Mouse (Mus musculus): Measurements from ENCODE around the gene Gng7. TPM values are rescaled to one million over a fixed set of nuclear protein-coding genes. Genes with fewer than 3 reads are reported as not detected.

The Gng7 gene
- total and polyA plus RNA-seq, 3 experiments, result 0.24 to 0.47 TPM; not detected in 1

DNA sequence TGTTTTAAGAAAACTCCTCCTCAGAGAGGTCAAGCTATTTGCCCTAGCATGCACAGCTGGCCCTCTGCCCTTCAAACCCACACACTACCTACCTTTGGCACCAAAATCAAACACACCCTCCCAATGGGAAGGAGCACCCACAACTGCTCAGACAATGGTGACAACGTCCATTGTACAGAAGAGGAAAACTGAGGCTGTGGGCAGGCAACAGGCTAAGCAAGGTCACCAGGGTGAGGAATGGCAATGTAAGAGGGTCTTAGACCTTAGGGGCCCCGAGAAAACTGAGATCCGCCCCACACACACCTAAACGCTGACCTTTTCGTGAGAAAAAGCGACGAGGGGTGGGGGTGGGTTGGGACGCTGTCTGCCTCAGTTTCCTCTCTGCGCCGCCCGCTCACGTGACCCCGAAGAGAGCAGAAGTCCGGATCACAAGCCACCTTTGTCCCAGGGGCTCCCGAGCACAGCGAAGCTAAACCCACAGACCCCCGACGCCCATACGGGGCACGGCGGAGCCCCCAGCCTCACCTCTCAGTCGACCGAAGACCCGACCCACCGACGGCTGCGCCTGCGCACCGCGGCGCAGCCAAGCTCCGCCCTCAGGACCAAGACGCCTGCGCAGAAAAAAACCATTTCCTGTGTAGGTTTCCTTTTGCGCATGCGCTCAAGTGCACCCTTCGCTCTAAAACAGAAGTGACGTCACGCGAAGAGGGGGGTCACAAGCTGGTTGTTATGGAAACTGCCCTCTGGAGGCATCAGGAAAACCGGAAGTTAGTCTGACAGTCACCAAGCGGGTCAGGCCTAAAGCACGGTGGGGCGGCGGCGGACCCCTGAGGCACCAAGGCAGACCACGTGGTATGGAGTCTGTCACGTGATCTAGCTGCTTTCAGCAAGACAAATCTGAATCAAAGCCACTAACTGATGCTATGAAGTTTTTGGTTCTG is 45.1 kb upstream of the Gng7 start, which contains the start of gene Sgta:
Sgta (minus strand) TSS at position 579 of the 941 bp plus-strand sequence.
- peak; percentile 100 for DNase-seq (ENCODE audit: extremely low read depth)
- Histone ChIP-seq H3K4me1 (ENCODE audit: control insufficient read depth in 1 of 2, insufficient read depth in 2 of 2) (peaks cover 8 to 33% of the 10 kb centered on the region in 2 experiments), H3K9me3 (replicated peaks; ENCODE audit: low read length) (peaks cover 3% of the 10 kb centered on the region), H3K36me3 (replicated peaks in 1 of 2; ENCODE audit: control insufficient read depth in 1 of 2, insufficient read depth in 1 of 2, low read length in 1 of 2) (peaks cover 8 to 38% of the 10 kb centered on the region in 2 experiments), H3K9ac (ENCODE audit: insufficient read depth, low read depth) (peak within 1 kb of the TSS; percentile 92), H3K27me3 (replicated peaks) (no peaks in the 10 kb centered on the region), H3K4me2 (ENCODE audit: insufficient read depth, low read depth, poor library complexity, severe bottlenecking) (peak within 1 kb of the TSS; percentile 90), H3K79me2 (replicated peaks; ENCODE audit: control insufficient read depth, extremely low read depth, insufficient read depth, poor library complexity, severe bottlenecking) (peaks cover 43% of the 10 kb centered on the region), H3K27ac (ENCODE audit: insufficient read depth, low read depth) (no peak within 1 kb of the TSS), H3K4me3 (replicated peaks in 1 of 3; ENCODE audit: low read depth in 2 of 3, low read length in 2 of 3, poor library complexity in 1 of 3) (peak within 1 kb of the TSS; percentile 92 to 96 (median 95))
- dilution Hi-C loops (cut with MboI; ENCODE audit: extremely low pct_ligation_motif_present, extremely low pct_unique_long_range_greater_than_20kb, low sequenced_read_pairs), result no loop called here
- TF ChIP-seq SIN3A (IDR thresholded peaks at IDR 0.05; ENCODE audit: low read length) (no peak; the same call in 1 of the 2 replicates), MYC (IDR thresholded peaks at IDR 0.05; ENCODE audit: low read depth, low read length) (peak; percentile 93), PAX5 (IDR thresholded peaks at IDR 0.05; ENCODE audit: low read length) (no peak), ZC3H11A (IDR thresholded peaks at IDR 0.05; ENCODE audit: low read depth, low read length) (no peak), CTCF (conservative IDR thresholded peaks at IDR 0.05 in 1 of 2, IDR thresholded peaks at IDR 0.05 in 1 of 2; ENCODE audit: low read depth in 2 of 2, low read length in 2 of 2) (no peak), ZNF384 (IDR thresholded peaks at IDR 0.05; ENCODE audit: low read depth, low read length) (peak; percentile 86), JUND (conservative IDR thresholded peaks at IDR 0.05; ENCODE audit: low read depth, low read length) (peak; percentile 65), ELF1 (IDR thresholded peaks at IDR 0.05; ENCODE audit: low read depth, low read length) (peak; percentile 93), POLR2A (IDR thresholded peaks at IDR 0.05; ENCODE audit: low read depth, low read length) (peak; percentile 90), HCFC1 (IDR thresholded peaks at IDR 0.05; ENCODE audit: low read depth, low read length) (peak; percentile 86), SMC3 (IDR thresholded peaks at IDR 0.05; ENCODE audit: low read depth, low read length) (no peak), MAZ (IDR thresholded peaks at IDR 0.05; ENCODE audit: low read depth, low read length) (peak; percentile 81; the same call in 1 of the 2 replicates), KAT2A (IDR thresholded peaks at IDR 0.05; ENCODE audit: insufficient replicate concordance, low read length) (peak; percentile 69; the same call in 1 of the 2 replicates), POLR2AphosphoS2 (IDR thresholded peaks at IDR 0.05; ENCODE audit: low read depth, low read length) (no peak), NELFE (IDR thresholded peaks at IDR 0.05; ENCODE audit: low read depth, low read length) (peak; percentile 81), IRF4 (IDR thresholded peaks at IDR 0.05; ENCODE audit: low read depth, low read length) (peak; percentile 9; the same call in 1 of the 2 replicates), ETS1 (conservative IDR thresholded peaks at IDR 0.05; ENCODE audit: low read depth, low read length) (peak; percentile 65), MXI1 (IDR thresholded peaks at IDR 0.05; ENCODE audit: low read depth, low read length) (peak; percentile 96), USF1 (IDR thresholded peaks at IDR 0.05; ENCODE audit: low read depth, low read length) (peak; percentile 93), MAX (IDR thresholded peaks at IDR 0.05; ENCODE audit: low read length) (peak; percentile 99), USF2 (conservative IDR thresholded peaks at IDR 0.05; ENCODE audit: low read depth, low read length) (peak; percentile 97), JUN (IDR thresholded peaks at IDR 0.05; ENCODE audit: insufficient read depth, low read depth, low read length) (peak; percentile 69), TCF12 (IDR thresholded peaks at IDR 0.05; ENCODE audit: low read depth, low read length) (peak; percentile 31; the same call in 1 of the 2 replicates), BHLHE40 (IDR thresholded peaks at IDR 0.05; ENCODE audit: low read depth, low read length) (peak; percentile 91), TBP (conservative IDR thresholded peaks at IDR 0.05; ENCODE audit: low read depth, low read length) (peak; percentile 77; the same call in 1 of the 2 replicates), NRF1 (IDR thresholded peaks at IDR 0.05; ENCODE audit: low read depth, low read length) (peak; percentile 100)
- in situ Hi-C loops (cut with MboI; ENCODE audit: low pct_ligation_motif_present, low pct_unique_long_range_greater_than_20kb, low sequenced_read_pairs), result no loop called here

Measured in CH12.LX (cell line).